ENCODE assay signal across 16 mouse cellular contexts in genomic region chr2:29831106-29831505, GRCm38 (mm10). TPM values are rescaled to one million over a fixed set of nuclear protein-coding genes. Genes with fewer than 3 reads are reported as not detected.
A peak's percentile ranks its signal among the peaks of the same experiment; 100 is the strongest.
DNase-seq lines count a peak whose midpoint lies in the region; ATAC-seq lines count a peak whose summit lies in the region.
"Had no signal": no experiment of that assay in that cellular context is flagged by ENCODE, and none has a peak within 500 bp of the region (broad histone marks: within the 10 kb centered on the region; RNA-seq: fewer than 3 reads in every experiment).

No protein-coding gene starts in this region.

- no peak for ATAC-seq in cerebellum, adult (ENCODE audit: insufficient number of reproducible peaks, low FRiP score, low TSS enrichment)
- ATAC-seq in granulocyte monocyte progenitor cell, adult 5-6 weeks (replicated peaks; ENCODE audit: poor library complexity, severe bottlenecking): no peak
- ATAC-seq: forebrain, embryonic 13.5 days had no signal

- peak; percentile 49 for DNase-seq in cerebellum, adult 11-12 months
- DNase-seq in layer of hippocampus, adult 18-20 months (ENCODE audit: low spot score in 2 of 2): peak; percentile 27 to 56
- DNase-seq in layer of hippocampus, adult 9-10 months (ENCODE audit: low spot score): no peak
- peak; percentile 50 for DNase-seq in right cerebral cortex, adult 18-20 months
- no peak for DNase-seq in right cerebral cortex, adult 2 months (ENCODE audit: low spot score in 2 of 2)
- DNase-seq in T-cell, adult 2 months (ENCODE audit: low spot score): no peak
- DNase-seq: adrenal gland, postnatal 36 days; cerebellum, adult 18-20 months; cerebellum, postnatal 25 days; gastrocnemius, adult 2 months; kidney, adult 2 months; lung, postnatal 4 days; midbrain, embryonic 14.5 days had no signal

RNA-seq across cellular contexts. Expression of gene Urm1, which starts 11.2 kb away (rescaled TPM):
- 10 to 100 TPM; 44.5 to 50.7 TPM for total RNA-seq in layer of hippocampus, adult 18-20 months (2021)
- 17.0 and 24.9 TPM in 2 replicates for total RNA-seq in granulocyte monocyte progenitor cell, adult 5-6 weeks (2014; fragmentation: Nextera tagmentation)
- total RNA-seq in granulocyte monocyte progenitor cell, adult 5-6 weeks (2017): 17.8 and 21.1 TPM in 2 replicates

RNA-seq across cellular contexts. Expression of gene Slc27a4, which starts 28.7 kb away (rescaled TPM):
- 10 to 100 TPM; 66.1 to 66.4 TPM for total RNA-seq in layer of hippocampus, adult 18-20 months (2021)
- total RNA-seq in granulocyte monocyte progenitor cell, adult 5-6 weeks (2014; fragmentation: Nextera tagmentation): 5.1 and 6.8 TPM in 2 replicates
- total RNA-seq in granulocyte monocyte progenitor cell, adult 5-6 weeks (2017): 6.3 and 6.6 TPM in 2 replicates

RNA-seq across cellular contexts. Expression of gene Cercam, which starts 37.9 kb away (rescaled TPM):
- 1 to 10 TPM; 7.5 to 9.0 TPM for total RNA-seq in layer of hippocampus, adult 18-20 months (2021)
- 15.2 and 20.0 TPM in 2 replicates for total RNA-seq in granulocyte monocyte progenitor cell, adult 5-6 weeks (2014; fragmentation: Nextera tagmentation)
- 4.5 and 6.7 TPM in 2 replicates for total RNA-seq in granulocyte monocyte progenitor cell, adult 5-6 weeks (2017)

RNA-seq across cellular contexts. Expression of gene Trub2, which starts 42.8 kb away (rescaled TPM):
- total RNA-seq in layer of hippocampus, adult 18-20 months (2021): 10 to 100 TPM; 40.8 to 41.4 TPM
- total RNA-seq in granulocyte monocyte progenitor cell, adult 5-6 weeks (2014; fragmentation: Nextera tagmentation): 31.4 and 39.4 TPM in 2 replicates
- 28.2 and 64.7 TPM in 2 replicates for total RNA-seq in granulocyte monocyte progenitor cell, adult 5-6 weeks (2017)

RNA-seq across cellular contexts. Expression of gene Coq4, which starts 43.8 kb away (rescaled TPM):
- 10 to 100 TPM; 22.4 to 25.2 TPM for total RNA-seq in layer of hippocampus, adult 18-20 months (2021)
- 14.8 and 18.2 TPM in 2 replicates for total RNA-seq in granulocyte monocyte progenitor cell, adult 5-6 weeks (2014; fragmentation: Nextera tagmentation)
- total RNA-seq in granulocyte monocyte progenitor cell, adult 5-6 weeks (2017): 7.2 and 7.4 TPM in 2 replicates

Comparison
In these comparisons a context has a peak if more than half of its experiments do, and no peak if none do; other contexts are left out.
1. DNase-seq: peak in cerebellum, adult 11-12 months (single experiment), layer of hippocampus, adult 18-20 months (2 of 2) and right cerebral cortex, adult 18-20 months (single experiment); none in layer of hippocampus, adult 9-10 months (single experiment), right cerebral cortex, adult 2 months (0 of 2) and T-cell, adult 2 months (single experiment).
2. RNA of gene Slc27a4, which starts 28.7 kb away (total RNA-seq): 66.1 to 66.4 TPM in layer of hippocampus, adult 18-20 months; 5.1 to 6.8 TPM in granulocyte monocyte progenitor cell, adult 5-6 weeks; every median in the first group is over 4 times any median in the second.